Mouse (Mus musculus) lung, embryonic 14.5 days (tissue): ENCODE data around the gene Lipc. TPM values are rescaled to one million over a fixed set of nuclear protein-coding genes. Genes with fewer than 3 reads are reported as not detected.

Experiments
- ATAC-seq: fragments of 200-750 bp; cut with Nextera tagmentation; 2 replicates; pipeline ENCODE4 v1.8.0; 2017; ENCODE audit warnings: mild to moderate bottlenecking, moderate TSS enrichment, moderate library complexity; ENCODE audit not compliant: insufficient read depth
- DNase-seq: peaks from one replicate; pipeline ENCODE4 v3.0.0-alpha.2; 2015
- H3K27ac ChIP-seq: fragments of 300-500 bp; sonication (generic); 2 replicates; pipeline ENCODE4 v1.5.1; 2014; ENCODE audit warnings: low read depth, mild to moderate bottlenecking, moderate library complexity
- H3K27me3 ChIP-seq: fragments of 300-500 bp; sonication (generic); 2 replicates; pipeline ENCODE4 v1.6.1; 2014; ENCODE audit warnings: low read length, control low read depth; ENCODE audit not compliant: insufficient read depth
- H3K36me3 ChIP-seq: fragments of 300-500 bp; sonication (generic); 2 replicates; pipeline ENCODE4 v1.6.1; 2014; ENCODE audit warnings: control low read depth; ENCODE audit not compliant: insufficient read depth
- H3K4me1 ChIP-seq: fragments of 300-500 bp; sonication (generic); 2 replicates; pipeline ENCODE4 v1.6.1; 2014; ENCODE audit warnings: antibody characterized with exemption, control low read depth; ENCODE audit not compliant: insufficient read depth
- H3K4me2 ChIP-seq: fragments of 300-500 bp; sonication (generic); 2 replicates; pipeline ENCODE4 v1.6.1; 2014; ENCODE audit warnings: mild to moderate bottlenecking
- H3K4me3 ChIP-seq: fragments of 300-500 bp; sonication (generic); 2 replicates; pipeline ENCODE4 v1.5.1; 2014; ENCODE audit warnings: low read depth, low read length
- H3K9ac ChIP-seq: fragments of 300-500 bp; sonication (generic); 2 replicates; pipeline ENCODE4 v1.6.1; 2014
- H3K9me3 ChIP-seq: fragments of 300-500 bp; sonication (generic); 2 replicates; pipeline ENCODE4 v1.6.1; 2016; ENCODE audit warnings: low read depth, low read length, control low read depth
- CTCF ChIP-seq: IDR thresholded peaks from 2 replicates; pipeline ENCODE4 v1.5.1; 2016; ENCODE audit warnings: antibody characterized with exemption, low read depth
- WGBS: fragments of 180-500 bp; shearing (Covaris S2); extraction: QIAGEN DNeasy Blood & Tissue Kit; methylation state at CpG from one replicate; pipeline ENCODE4 v1.1.7; 2014; 5-methylcytosine and 5-hydroxymethylcytosine counted together
- polyA plus RNA-seq: library from polyadenylated mRNA; unstranded; fragments of >200 nt; fragmentation: Nextera tagmentation; extraction: Ambion mirVana; gene quantifications from 2 replicates; pipeline ENCODE4 v1.2.1, GENCODE M21; 2014

Gene Lipc
- polyA plus RNA-seq, 1 experiment from 2014 or later: 0.11 TPM

- no peak for TF ChIP-seq CTCF
- Histone ChIP-seq H3K9ac (no peak overlapping the region), H3K4me1 (no peaks in the 10 kb centered on the region), H3K27ac (no peak overlapping the region), H3K4me2 (no peak overlapping the region), H3K4me3 (no peak overlapping the region), H3K9me3 (no peaks in the 10 kb centered on the region), H3K27me3 (no peaks in the 10 kb centered on the region), H3K36me3 (no peaks in the 10 kb centered on the region)
- 82% methylated on average over 3 of the region's 3 CpGs for WGBS
- ATAC-seq (no peak), DNase-seq (no peak)
Measured at GRCm38 (mm10) chr9:70824103-70824502, 127.9 kb downstream of the Lipc start.

GRCm38 (mm10) chr9:70818739-70819138, 133.3 kb downstream of the Lipc start:
- Histone ChIP-seq H3K36me3 (no peaks in the 10 kb centered on the region), H3K4me3 (no peak overlapping the region), H3K27ac (no peak overlapping the region), H3K4me2 (no peak overlapping the region), H3K4me1 (peaks cover 4% of the 10 kb centered on the region; the same call in 1 of the 2 replicates), H3K9me3 (no peaks in the 10 kb centered on the region), H3K9ac (no peak overlapping the region), H3K27me3 (no peaks in the 10 kb centered on the region)
- no peak for TF ChIP-seq CTCF
- DNase-seq (no peak), ATAC-seq (no peak)
- 81% methylated on average over 14 of the region's 14 CpGs for WGBS

GRCm38 (mm10) chr9:70817396-70817795, 134.6 kb downstream of the Lipc start:
- Histone ChIP-seq H3K27me3 (no peaks in the 10 kb centered on the region), H3K36me3 (no peaks in the 10 kb centered on the region)
- 61% methylated on average over 1 of the region's 1 CpGs for WGBS

GRCm38 (mm10) chr9:70816701-70817305, 135.2 kb downstream of the Lipc start:
- H3K36me3 ChIP-seq: no peaks in the 10 kb centered on the region
- no peak overlapping the region for H3K9ac ChIP-seq
- WGBS: 60% methylated on average over 14 of the region's 14 CpGs
- H3K27me3 ChIP-seq: no peaks in the 10 kb centered on the region
- H3K4me3 ChIP-seq: no peak overlapping the region
- H3K4me1 ChIP-seq: peaks cover 4% of the 10 kb centered on the region; the same call in 1 of the 2 replicates
- ATAC-seq (no peak), DNase-seq (no peak)
- H3K4me2 ChIP-seq: no peak overlapping the region
- no peaks in the 10 kb centered on the region for H3K9me3 ChIP-seq
- H3K27ac ChIP-seq: no peak overlapping the region
- no peak for TF ChIP-seq CTCF

More at GRCm38 (mm10) chr9:70817396-70817795, 134.6 kb downstream of the Lipc start:
- no peak overlapping the region for H3K27ac ChIP-seq
- DNase-seq: no peak
- no peak overlapping the region for H3K9ac ChIP-seq
- no peak overlapping the region for H3K4me3 ChIP-seq
- no peaks in the 10 kb centered on the region for H3K9me3 ChIP-seq
- H3K4me2 ChIP-seq: no peak overlapping the region
- ATAC-seq: no peak
- TF ChIP-seq CTCF: no peak
- peaks cover 4% of the 10 kb centered on the region; the same call in 1 of the 2 replicates for H3K4me1 ChIP-seq

- no peaks in the 10 kb centered on the region for H3K9me3 ChIP-seq
- no peak for DNase-seq
- no peak overlapping the region for H3K27ac ChIP-seq
- WGBS: 93% methylated on average over 12 of the region's 12 CpGs
- no peaks in the 10 kb centered on the region for H3K27me3 ChIP-seq
- no peak for TF ChIP-seq CTCF
- no peak overlapping the region for H3K9ac ChIP-seq
- no peaks in the 10 kb centered on the region for H3K36me3 ChIP-seq
- H3K4me3 ChIP-seq: no peak overlapping the region
- no peak overlapping the region for H3K4me2 ChIP-seq
- no peak for ATAC-seq
- peaks cover 4% of the 10 kb centered on the region; the same call in 1 of the 2 replicates for H3K4me1 ChIP-seq
Measured at GRCm38 (mm10) chr9:70812551-70812950, 139.5 kb downstream of the Lipc start.

- Histone ChIP-seq H3K4me2 (no peak overlapping the region), H3K27ac (no peak overlapping the region), H3K4me1 (no peaks in the 10 kb centered on the region), H3K4me3 (no peak overlapping the region), H3K9ac (no peak overlapping the region), H3K36me3 (no peaks in the 10 kb centered on the region), H3K27me3 (no peaks in the 10 kb centered on the region), H3K9me3 (no peaks in the 10 kb centered on the region)
- WGBS: 41% methylated on average over 10 of the region's 11 CpGs
- no peak for TF ChIP-seq CTCF
- DNase-seq (peak; percentile 39), ATAC-seq (no peak)
Measured at GRCm38 (mm10) chr9:70807714-70808113, 144.3 kb downstream of the Lipc start.

- DNase-seq (no peak), ATAC-seq (no peak)
- Histone ChIP-seq H3K9me3 (no peaks in the 10 kb centered on the region), H3K4me3 (no peak overlapping the region), H3K36me3 (no peaks in the 10 kb centered on the region), H3K27ac (no peak overlapping the region), H3K4me1 (no peaks in the 10 kb centered on the region), H3K9ac (no peak overlapping the region), H3K27me3 (no peaks in the 10 kb centered on the region), H3K4me2 (no peak overlapping the region)
- WGBS: 57% methylated on average over 1 of the region's 1 CpGs
- TF ChIP-seq CTCF: no peak
Measured at GRCm38 (mm10) chr9:70806069-70806468, 146.0 kb downstream of the Lipc start.
